Mouse (Mus musculus) frontal cortex, postnatal 36 days (tissue): Measurements from ENCODE around the gene Pkd1.

Experiments used
- DNase-seq, 2 experiments: peaks; one replicate each; pipeline ENCODE4 v3.0.0; 2022; ENCODE audit warnings: low spot score in 2 of 2

Pkd1 gene

DNA sequence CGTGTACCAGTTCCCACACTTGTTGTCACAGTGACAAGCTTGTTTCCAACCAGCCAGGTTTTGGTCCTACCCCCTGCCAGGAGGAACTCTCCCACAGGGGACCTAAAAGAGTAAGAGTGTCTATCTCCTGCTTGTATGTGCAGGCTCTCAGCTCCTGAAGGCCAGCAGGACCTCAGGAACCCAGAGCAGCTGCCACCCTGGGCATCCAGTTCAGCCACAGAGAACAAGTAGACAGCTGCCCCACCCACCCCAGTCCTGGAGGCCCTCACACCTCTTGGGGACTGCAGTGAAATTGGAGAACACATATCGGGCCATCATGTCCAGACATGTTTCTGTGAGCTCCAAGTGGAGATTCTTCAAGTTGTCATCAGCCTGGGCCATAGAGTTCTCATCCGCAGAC is 54.9 kb downstream of the Pkd1 start:
- no peak for DNase-seq

DNA sequence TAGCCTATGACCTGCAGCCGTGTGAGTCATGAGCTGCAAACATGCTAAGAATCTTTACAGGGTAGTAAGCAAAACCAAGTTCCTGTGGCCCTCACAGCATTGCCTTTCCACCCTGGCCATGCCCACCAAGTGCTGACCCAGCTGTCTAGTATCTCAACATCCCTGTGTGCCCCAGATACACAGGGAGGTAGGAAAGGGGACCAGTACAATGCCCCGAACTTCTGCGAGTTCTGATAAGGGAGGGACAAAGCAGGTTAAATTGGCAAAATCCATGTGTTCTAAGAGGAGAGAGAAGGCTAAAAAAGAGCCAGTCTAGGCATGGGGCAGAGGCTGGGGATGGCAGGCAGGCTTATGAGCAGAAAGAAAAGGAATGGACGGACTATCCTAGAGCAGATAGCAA is 58.7 kb downstream of the Pkd1 start:
- no peak for DNase-seq

DNA sequence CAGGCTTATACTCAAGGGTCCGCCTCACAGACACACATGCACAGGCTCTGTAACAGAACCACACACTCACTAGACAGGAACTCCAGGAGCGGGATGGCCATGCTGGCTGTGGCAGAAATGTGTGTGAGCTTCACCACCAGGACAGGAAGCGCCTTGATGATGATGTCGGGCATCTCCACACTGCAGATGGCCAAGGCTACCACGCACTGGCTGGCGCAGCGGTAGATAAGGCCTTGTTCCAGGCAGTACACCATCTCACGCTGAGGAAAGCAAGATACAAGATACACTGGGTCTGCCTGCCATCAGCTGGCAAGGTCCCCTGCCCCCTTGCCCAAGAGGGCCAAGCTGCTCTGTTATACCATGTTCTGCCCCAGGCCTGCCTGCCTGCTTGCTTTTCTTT is 59.2 kb downstream of the Pkd1 start:
- DNase-seq = no peak

- no peak for DNase-seq
Measured at GRCm38 (mm10) chr17:24610711-24611110, 61.1 kb downstream of the Pkd1 start.

DNA sequence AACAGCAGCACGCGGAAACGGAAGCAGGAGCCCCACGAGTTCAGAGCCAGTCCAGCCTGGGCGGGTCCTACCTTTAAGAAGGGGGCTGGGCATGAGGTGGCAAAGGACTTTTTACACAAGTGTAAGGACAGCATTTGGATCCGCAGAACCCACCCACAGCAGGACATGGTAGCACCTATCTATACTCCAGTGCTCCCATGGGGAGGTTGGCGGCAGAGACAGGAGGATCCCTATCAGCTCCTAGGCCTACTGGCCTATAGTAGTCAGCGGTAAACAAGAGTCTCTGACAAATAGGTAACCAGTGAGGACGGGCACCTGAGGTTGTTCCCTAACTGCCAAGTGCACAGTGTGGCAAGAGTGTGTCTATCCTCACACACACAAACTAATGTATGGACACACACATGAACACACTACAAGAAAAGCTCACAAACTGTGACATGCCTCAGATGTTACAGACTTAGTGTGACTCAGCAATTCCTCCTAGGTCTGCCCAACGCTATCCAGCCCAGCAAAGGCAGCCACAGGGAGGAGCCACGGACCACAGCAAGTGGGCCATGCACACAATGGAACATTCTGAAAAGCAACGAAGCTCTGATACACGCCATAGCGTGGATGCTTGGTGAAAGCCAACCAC is 68.0 kb downstream of the Pkd1 start:
- no peak for DNase-seq

DNA sequence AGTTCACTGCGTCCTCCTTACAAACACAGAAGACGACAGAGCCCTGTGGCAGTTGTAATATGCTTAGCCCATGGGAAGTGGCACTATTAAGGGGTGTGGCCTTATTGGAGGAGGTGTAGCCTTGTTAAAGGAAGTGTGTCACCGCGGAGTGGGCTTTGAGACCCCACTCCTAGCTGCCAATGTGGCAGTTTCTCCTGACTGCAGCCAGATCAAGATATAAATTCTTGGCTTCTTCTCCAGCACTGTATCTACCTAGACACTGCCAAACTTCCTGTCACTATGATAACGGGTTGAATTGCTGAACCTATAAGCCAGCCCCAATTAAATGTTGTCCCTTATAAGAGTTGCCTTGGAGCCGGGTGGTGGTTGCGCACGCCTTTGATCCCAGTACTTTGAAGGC is 75.8 kb downstream of the Pkd1 start:
- no peak for DNase-seq

GRCm38 (mm10) chr17:24628646-24629045 is 79.0 kb downstream of the Pkd1 start:
- DNase-seq = peak; percentile 69 to 76

DNA sequence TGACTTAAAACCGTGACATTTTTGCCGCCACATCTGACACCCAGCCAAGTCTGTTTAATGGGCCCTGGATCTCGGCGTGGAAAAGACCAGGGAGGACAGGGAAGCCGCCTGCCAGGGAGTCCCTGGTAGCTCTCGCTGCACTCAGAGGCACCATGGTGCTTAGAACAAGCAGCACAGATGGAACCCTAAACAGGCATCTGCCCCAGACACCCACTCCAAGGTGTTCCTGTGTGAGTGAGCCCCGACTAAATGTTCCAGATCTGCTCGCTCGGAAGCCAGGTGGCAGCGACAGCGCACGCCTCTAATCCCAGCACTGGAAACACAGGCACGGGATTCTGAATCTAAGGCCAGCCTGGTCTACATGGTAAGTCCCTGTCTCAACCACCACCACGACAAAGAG is 80.4 kb downstream of the Pkd1 start:
- peak in 1 of 2 experiments; percentile 47 for DNase-seq

GRCm38 (mm10) chr17:24632167-24632812 is 82.7 kb downstream of the Pkd1 start, which contains the start of the genes Tsc2 and Nthl1:
Gene Tsc2, minus strand, starts transcription at chr17:24632630.
Gene Nthl1, plus strand, starts transcription at chr17:24632680.
- DNase-seq = peak; percentile 82 to 84

DNA sequence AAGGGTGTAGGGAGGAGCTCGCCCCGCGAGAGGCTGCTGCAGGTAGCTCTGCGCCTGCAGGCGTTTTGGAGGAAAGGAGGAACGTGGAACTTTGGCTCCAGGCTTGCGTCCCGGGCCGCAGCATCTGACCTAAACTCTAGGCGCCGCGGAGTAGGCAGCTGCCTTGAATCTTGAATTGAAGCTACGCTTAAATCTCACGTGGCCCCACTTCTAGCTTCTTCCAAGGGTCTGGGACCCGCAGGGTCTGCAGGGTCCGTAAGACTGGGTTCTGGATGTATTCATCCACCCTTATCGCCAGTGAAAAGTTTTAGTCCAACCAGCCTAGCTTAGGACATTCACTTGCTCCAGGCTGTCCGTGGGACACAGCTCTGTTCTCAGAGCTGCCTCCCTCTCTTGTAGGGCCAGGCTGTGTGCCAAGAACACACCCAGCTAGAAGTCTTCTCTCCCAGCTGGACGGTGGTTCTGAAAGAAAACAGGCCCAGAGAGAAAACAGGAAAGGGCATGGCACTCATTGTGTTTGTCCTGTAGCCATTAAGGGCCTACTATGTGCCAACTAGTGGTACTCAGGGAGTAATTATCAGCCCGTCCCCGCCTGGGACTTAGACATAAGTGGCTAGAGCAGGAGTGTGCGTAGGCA is 83.3 kb downstream of the Pkd1 start:
- peak in 1 of 2 experiments; percentile 41 for DNase-seq

DNA sequence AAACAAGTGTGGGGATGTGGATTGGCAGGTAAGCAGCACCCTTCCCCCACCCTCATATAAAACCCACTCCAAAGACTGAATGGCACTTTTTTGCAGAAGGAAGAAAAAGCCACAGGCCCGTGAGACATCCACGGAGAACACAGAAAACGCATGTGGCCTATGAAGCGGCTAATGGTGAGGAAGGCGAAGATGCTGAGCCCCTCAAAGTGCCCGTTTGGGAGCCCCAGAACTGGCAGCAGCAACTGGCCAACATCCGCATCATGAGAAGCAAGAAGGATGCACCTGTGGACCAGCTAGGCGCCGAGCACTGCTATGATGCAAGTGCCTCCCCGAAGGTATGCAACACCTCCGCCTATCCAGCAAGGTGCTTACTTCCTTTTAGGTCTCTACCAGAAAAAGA is 84.2 kb downstream of the Pkd1 start:
- DNase-seq = no peak

DNA sequence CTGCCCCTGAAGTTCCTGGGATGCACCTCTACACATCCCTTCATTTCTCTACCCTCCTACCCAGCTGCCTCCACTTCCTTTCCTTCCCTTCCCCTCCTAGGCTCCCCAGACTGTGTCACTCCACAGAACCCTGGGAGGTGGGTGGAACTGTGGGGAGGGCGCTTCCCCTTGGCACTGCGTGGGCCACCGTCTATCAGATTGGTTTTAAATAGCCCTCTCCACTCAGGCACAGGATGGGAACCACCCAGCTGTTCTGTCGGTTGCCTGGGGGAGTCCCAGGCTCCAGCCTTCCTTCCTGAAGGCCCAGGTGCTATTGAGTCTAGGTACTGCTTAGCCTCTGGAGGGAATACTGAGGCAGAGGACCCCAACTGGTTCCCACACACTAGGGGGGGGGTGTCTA is 85.4 kb downstream of the Pkd1 start:
- DNase-seq = peak; percentile 49 to 61

DNA sequence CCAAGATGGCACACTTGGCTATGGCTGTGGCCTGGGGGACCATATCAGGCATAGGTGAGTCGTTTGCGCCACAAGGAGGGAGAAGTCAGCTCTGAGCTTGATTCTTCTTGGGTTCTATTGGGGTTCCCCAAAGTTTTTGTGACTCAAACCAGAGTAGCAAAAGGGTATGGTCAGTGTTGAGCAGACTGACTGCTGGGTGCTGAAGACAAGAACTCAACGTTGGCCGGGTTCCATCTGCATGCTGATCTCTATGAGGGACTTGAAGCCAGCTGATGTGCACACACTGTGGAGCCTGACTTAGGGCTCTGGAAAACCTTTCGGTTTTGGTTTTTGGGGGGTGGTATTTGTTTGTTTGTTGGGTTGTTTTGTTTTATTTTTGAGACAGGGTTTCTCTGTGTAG is 86.1 kb downstream of the Pkd1 start:
- no peak for DNase-seq

DNA sequence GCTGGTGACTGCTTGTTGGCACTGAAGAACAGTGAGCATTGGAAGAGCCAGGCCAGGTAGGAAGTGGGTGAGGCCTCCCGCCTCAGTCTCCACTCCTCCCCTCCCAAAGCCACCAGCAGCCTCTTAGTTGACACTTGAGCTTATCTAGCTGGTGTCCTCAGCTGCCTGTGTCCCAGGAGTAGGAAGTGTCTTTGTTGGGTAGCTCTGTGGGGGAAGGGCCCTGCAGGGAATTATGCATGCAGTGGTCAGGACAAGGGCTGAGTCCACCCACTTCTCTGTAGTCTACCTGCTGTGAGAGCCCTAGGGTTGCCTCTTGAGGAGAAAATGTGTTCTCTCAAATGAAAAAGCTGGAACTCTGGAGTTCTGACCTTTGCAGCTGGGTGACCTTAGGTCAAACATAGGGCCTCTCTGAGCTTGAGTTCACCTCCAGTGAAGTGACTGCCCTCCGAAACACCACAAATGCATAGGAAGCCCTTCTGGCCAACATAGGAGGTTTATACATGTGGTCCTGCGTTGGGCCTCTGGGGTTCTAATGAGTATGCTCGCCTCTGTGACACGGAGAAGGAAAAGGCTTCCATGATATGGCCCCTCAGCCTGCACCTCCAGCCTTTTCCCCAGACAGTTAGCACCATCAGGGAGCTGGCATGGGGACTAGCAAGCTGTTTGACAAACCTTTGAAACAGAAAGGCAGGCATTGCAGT is 87.3 kb downstream of the Pkd1 start:
- no peak for DNase-seq

DNA sequence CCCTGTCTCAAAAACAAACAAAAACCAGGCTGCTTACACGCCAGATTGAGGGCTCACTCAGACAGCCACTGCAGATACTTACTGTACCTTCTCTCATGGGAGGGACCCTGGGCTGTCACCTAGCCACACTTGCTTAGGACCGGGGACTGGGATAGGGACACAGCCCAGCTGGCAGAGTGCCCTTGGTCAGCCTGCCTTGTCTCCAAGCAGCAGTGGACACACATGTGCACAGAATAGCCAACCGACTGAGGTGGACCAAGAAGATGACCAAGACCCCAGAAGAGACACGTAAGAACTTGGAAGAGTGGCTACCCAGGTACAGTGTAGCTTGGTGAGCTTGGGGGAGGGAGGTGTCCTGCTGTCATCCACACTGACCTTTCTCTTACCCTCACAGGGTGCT is 88.6 kb downstream of the Pkd1 start:
- DNase-seq = no peak

DNA sequence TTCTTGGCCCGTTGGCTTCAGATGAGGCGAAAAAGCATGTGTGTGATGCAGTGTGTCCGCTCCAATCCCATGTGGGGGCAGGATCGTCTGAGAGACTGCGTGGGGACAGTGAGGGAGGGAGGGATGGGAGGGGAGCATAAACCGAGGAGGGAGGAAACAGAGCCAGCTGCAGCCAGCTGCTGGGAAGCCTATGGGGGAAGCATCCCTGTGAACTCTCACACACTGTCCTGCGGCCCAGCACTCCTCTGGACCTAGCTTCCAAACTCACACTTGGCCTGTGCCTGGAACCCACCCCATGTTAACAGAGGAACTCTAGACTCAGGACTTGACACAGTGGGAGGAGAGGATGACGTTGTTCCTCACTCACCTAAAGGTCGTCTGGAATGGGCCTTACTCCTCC is 89.2 kb downstream of the Pkd1 start:
- DNase-seq = no peak

GRCm38 (mm10) chr17:24639571-24639988 is 89.9 kb downstream of the Pkd1 start:
- no peak for DNase-seq

GRCm38 (mm10) chr17:24640119-24640518 is 90.5 kb downstream of the Pkd1 start:
- no peak for DNase-seq

DNA sequence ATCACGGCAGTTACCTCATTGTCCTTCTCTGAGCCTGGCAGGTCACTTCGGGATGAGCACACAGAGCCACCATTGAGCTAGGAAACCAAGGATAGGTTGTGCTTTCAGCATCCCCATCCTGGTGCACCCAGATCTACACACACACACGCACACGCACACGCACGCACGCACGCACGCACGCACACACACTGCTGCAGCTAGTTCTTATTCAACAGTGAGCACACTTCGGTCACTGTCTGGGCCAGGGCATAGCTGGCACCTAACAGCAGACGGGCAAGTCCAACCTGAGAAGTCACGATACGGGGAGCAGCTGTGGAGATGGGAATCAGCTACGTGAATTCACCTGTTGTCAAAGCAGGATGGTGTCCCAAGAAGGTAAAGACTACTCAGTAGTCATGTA is 90.9 kb downstream of the Pkd1 start:
- DNase-seq = no peak

DNA sequence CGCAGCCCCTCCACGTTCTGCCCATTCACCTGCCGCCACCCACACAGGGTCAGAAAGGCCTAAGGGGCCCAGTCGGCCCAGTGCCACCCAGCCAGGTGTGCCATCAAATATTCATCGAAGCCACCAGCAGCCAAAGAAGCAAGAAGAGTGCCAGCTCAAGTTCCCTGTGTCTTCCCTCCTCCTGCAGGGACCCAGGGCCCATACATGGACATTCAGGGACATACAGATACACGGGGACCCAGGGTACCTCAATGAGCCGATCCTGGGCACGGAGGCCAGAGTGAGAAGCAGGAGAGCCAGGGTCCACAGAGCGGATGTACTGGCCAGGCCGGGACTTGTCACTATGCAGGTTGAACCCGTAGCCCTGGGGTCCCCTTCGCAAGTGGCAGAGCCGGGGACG is 92.3 kb downstream of the Pkd1 start:
- no peak for DNase-seq

DNA sequence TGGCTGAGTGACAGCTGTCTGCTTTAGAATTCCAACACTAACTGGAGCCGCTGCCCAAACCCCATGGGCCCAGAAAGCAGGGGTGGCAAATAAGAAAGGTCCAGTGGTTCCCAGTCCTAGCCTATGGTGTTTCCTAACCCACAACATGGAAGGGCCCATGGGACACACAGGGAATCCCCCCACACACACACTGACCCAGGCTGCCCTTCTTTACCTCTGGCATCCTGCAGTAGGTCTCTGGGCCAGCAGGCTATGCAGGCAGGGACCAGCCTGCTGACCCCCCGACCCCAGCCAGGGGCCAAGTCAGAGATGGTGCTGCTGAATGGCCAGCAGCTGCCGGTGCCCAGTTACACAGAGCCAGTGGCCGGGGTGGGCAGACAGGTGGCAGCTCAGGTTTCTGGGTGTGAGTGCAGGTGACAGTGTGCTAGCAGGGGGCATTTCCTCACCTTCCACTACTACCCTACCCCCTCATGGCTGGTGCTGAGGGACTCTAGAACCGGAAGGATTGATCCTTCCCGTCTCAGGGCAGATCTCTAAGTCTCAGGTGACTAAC is 93.2 kb downstream of the Pkd1 start:
- no peak for DNase-seq

DNA sequence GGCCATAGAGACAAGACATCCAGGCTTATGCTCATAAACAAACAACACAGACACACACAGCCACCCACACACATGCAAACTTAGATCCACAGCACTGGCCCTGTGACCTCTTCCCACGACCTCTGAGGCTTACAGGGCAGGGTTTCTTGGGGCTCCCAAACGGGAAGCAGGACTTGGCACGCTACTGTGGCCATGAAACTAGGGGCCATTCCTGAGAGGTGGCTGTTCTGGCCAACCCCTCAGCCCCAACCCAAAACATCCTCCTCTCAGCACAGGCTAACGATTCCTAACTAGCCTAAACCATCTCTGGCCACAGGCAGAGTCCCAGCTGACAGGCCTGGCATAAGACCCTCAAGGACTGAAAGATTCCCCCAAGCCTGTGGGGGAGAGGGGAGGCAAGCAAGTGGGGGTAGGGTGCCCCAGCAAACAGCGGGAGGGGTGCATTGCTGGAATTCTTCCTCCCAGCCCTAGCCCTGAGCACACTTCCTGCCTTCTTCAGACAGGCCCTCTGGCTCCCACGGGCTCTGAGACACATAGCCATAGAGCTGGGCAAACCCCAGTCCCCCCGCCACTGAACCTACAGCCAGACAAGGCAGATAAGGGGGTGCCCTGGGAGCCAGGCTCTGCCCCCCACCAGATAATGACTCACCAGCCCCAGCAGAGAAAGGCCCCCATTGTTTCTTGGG is 94.5 kb downstream of the Pkd1 start:
- no peak for DNase-seq
